Mouse (Mus musculus) heart, embryonic 10.5 days (tissue): Measurements from ENCODE around the gene Scarb1. TPM values are rescaled to one million over a fixed set of nuclear protein-coding genes. Genes with fewer than 3 reads are reported as not detected.

Experiments
- DNase-seq: peaks from one replicate; pipeline ENCODE4 v3.0.0-alpha.2; 2017; ENCODE audit warnings: low spot score
- H3K27ac ChIP-seq: fragments of 300-500 bp; sonication (generic); 2 replicates; pipeline ENCODE4 v1.5.1; 2016; ENCODE audit warnings: mild to moderate bottlenecking
- H3K27me3 ChIP-seq: fragments of 300-500 bp; sonication (generic); 2 replicates; pipeline ENCODE4 v1.6.1; 2016; ENCODE audit warnings: mild to moderate bottlenecking; ENCODE audit not compliant: poor library complexity, insufficient read depth, severe bottlenecking
- H3K36me3 ChIP-seq: fragments of 300-500 bp; sonication (generic); 2 replicates; pipeline ENCODE4 v1.6.1; 2016; ENCODE audit warnings: mild to moderate bottlenecking, moderate library complexity
- H3K4me1 ChIP-seq: fragments of 300-500 bp; sonication (generic); 2 replicates; pipeline ENCODE4 v1.6.1; 2016; ENCODE audit warnings: mild to moderate bottlenecking
- H3K4me3 ChIP-seq: fragments of 300-500 bp; sonication (generic); 2 replicates; pipeline ENCODE4 v1.5.1; 2016; ENCODE audit warnings: mild to moderate bottlenecking, moderate library complexity
- H3K9me3 ChIP-seq: fragments of 300-500 bp; sonication (generic); 2 replicates; pipeline ENCODE4 v1.6.1; 2016; ENCODE audit warnings: mild to moderate bottlenecking, moderate library complexity
- WGBS: fragments of 180-500 bp; shearing (Covaris S2); methylation state at CpG from one replicate; pipeline ENCODE4 v1.1.7; 2016; 5-methylcytosine and 5-hydroxymethylcytosine counted together
- polyA plus RNA-seq: library from polyadenylated mRNA; unstranded; fragments of >200 nt; fragmentation: Nextera tagmentation; extraction: Ambion mirVana; gene quantifications from 2 replicates; pipeline ENCODE4 v1.2.1, GENCODE M21; 2016

The Scarb1 gene
- polyA plus RNA-seq, 1 experiment from 2014 or later, result 73.1 TPM

DNA sequence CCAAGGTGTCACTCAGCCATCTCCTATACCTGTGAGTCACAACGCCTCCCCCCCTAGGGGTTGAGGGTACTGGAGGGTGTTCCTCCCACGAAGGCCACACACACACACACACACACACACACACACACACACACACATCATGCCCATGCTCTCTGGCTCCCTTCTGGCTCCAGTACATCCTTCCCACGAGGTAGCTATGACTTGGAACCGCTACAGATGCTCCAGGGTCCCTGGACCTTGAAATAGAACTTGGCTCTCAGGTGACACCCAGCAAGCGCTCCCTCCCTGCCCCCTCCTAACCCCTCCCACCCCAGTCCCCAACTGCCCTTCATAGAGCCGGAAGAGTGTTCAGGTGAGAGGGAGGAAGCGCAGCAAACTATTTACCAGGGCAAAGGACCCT, 14.8 kb upstream of the Scarb1 start:
- Histone ChIP-seq H3K4me1 (peaks cover 25% of the 10 kb centered on the region), H3K4me3 (no peak overlapping the region), H3K27me3 (no peaks in the 10 kb centered on the region), H3K27ac (0 out of 2 replicates have a peak overlapping the region, but pooled peaks have one; percentile 11), H3K36me3 (no peaks in the 10 kb centered on the region), H3K9me3 (peaks cover 5% of the 10 kb centered on the region; the same call in 1 of the 2 replicates)
- 29% methylated on average over 7 of the region's 7 CpGs for WGBS
- DNase-seq, result no peak

DNA sequence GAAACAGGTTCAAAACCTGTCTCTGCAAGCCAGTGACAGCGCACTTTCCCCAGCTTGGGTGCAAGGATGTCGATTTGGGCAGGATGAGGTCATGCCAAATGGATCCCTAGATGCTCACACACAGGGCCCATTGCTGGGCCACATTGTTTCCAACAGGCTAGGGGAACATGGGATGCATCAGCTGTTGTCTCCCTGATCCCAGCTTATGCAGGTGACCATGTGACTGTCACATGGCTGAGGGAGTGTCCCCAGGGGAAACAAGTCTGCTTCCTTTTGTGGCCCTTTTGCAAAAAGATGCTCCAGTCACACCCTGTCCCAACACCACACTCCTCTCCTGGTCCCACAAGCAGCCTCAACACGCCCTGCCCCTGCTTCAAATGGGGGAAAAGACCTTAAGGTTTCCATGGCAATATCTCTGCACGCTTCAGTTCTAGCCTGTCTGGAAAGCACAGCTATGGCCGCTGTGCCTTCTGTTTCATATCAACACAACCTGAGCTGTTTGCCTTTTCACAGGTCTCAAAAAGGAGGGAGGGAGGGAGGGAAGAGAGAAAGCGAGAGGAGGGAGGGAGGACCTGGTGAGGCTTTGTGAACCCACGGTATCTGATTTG, 14.1 kb upstream of the Scarb1 start:
- no peak for DNase-seq
- Histone ChIP-seq H3K4me1 (peaks cover 25% of the 10 kb centered on the region), H3K9me3 (peaks cover 5% of the 10 kb centered on the region; the same call in 1 of the 2 replicates), H3K27ac (0 out of 2 replicates have a peak overlapping the region, but pooled peaks have one; percentile 11), H3K27me3 (no peaks in the 10 kb centered on the region), H3K4me3 (no peak overlapping the region), H3K36me3 (no peaks in the 10 kb centered on the region)
- WGBS, result 52% methylated on average over 7 of the region's 7 CpGs

DNA sequence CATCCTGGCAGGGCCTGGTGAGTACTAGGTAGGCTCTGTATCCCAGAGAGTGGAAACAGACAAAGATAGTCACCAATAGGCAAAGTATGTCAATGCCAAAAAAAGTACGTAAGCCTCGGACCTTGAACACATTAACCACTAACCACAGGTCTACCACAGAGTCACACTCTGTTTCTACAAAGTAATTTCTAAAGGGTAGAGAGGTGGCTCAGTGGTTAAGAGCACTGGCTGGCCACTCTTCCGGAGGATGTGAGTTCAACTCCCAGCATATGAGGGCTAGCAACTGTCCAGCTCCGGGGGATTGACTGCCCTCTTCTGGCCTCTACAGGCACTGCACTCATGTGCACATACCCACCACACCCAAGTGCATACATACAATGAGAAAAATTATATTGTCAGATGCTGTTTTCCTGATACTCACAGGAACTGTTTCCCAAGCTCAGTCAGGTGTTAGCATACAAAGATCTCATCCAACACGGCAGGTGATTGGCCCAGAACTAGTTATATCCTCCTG, 11.9 kb upstream of the Scarb1 start:
- Histone ChIP-seq H3K9me3 (peaks cover 5% of the 10 kb centered on the region; the same call in 1 of the 2 replicates), H3K4me1 (peaks cover 22% of the 10 kb centered on the region), H3K27ac (no peak overlapping the region), H3K27me3 (no peaks in the 10 kb centered on the region), H3K4me3 (no peak overlapping the region), H3K36me3 (no peaks in the 10 kb centered on the region)
- 97% methylated on average over 5 of the region's 5 CpGs for WGBS
- no peak for DNase-seq

DNA sequence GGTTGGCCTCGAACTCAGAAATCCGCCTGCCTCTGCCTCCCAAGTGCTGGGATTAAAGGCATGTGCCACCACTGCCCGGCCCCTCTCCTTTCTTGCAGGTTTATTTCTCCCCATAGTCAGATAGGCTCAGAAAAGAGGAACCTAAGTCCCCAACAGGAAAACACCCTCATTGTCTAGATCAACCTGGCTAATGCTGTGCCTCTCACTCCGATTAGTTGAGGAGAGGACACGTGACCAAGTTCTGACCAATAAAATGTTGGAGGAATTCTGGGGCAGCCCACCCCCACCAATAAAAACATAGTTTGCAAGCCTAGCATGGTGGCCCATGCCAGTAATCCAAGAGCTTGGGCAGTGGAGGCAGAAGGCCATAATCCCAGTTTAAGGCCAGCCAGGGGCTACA, 11.0 kb upstream of the Scarb1 start:
- Histone ChIP-seq H3K9me3 (peaks cover 5% of the 10 kb centered on the region; the same call in 1 of the 2 replicates), H3K4me1 (peaks cover 21% of the 10 kb centered on the region)
- 90% methylated on average over 5 of the region's 5 CpGs for WGBS

DNA sequence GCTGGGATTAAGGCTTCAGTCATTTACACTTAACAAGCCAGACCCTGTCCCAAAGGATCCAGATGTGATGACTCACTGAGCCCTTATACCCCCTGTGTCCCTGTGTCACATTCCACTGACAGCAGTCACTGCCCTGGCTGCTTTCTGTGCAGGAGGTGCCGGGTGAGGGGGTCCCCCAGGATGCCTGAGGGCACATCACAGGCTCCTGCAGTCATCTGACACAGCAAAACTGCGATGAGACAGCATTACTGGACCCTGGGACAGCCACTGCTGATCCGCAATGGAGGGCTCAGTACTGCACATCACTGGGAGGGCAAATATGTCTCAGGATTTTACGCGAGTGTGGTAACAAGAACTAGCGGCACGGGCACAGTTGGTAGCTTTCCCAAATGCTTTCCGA, 10.2 kb upstream of the Scarb1 start:
- no peak overlapping the region for H3K27ac ChIP-seq
- H3K27me3 ChIP-seq, result no peaks in the 10 kb centered on the region
- DNase-seq, result no peak
- no peak overlapping the region for H3K4me3 ChIP-seq
- H3K9me3 ChIP-seq, result peaks cover 5% of the 10 kb centered on the region; the same call in 1 of the 2 replicates
- 70% methylated on average over 8 of the region's 8 CpGs for WGBS
- H3K4me1 ChIP-seq, result peaks cover 20% of the 10 kb centered on the region
- no peaks in the 10 kb centered on the region for H3K36me3 ChIP-seq

More for the DNA sequence above, 11.0 kb upstream of the Scarb1 start:
- Histone ChIP-seq H3K27me3 (no peaks in the 10 kb centered on the region), H3K36me3 (no peaks in the 10 kb centered on the region), H3K4me3 (no peak overlapping the region), H3K27ac (no peak overlapping the region)
- DNase-seq, result no peak

DNA sequence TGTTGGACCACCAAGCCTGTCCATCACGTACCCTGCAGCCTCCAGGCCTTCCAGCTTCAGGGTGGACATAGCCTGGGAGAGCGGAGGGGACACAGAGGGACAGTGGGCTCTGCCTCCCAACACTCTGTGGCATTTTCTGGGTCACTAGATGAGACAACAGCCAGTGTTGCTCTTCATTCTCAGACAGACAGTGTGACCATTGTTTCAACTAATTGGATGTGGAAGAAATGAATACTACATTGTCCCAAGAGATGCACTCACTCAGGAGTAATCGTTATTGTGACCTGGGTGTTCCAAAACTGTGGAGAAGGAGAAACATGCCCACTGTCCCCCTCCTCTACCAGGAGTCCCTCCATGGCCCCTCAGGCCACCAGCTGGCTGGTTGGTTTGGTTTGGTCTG, 8.5 kb upstream of the Scarb1 start:
- no peaks in the 10 kb centered on the region for H3K36me3 ChIP-seq
- WGBS, result 86% methylated on average over 3 of the region's 3 CpGs
- no peaks in the 10 kb centered on the region for H3K27me3 ChIP-seq
- H3K4me1 ChIP-seq, result peaks cover 8% of the 10 kb centered on the region
- H3K4me3 ChIP-seq, result no peak overlapping the region
- no peak for DNase-seq
- no peak overlapping the region for H3K27ac ChIP-seq
- H3K9me3 ChIP-seq, result peaks cover 5% of the 10 kb centered on the region; the same call in 1 of the 2 replicates

DNA sequence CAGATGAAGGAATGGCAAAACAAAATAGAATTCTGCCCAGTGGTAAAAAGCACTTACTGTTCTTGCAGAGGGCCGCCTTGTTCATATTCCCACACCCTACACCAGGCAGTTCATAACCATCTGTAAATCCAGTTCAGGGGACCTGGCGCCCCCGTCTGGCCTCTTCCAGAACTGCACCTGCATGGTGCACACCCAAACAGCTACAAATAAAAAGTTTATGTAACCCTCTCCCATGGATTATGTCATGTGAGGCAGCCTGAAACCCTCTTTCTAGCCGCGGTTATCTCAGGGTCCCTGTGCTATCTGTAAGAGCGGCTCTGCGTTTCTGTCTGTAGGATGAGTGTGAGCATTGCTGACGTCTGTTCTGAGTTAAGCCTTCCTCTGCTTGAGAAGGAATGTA, 7.6 kb upstream of the Scarb1 start:
- Histone ChIP-seq H3K27ac (no peak overlapping the region), H3K4me3 (no peak overlapping the region), H3K4me1 (peaks cover 8% of the 10 kb centered on the region), H3K9me3 (peaks cover 5% of the 10 kb centered on the region; the same call in 1 of the 2 replicates), H3K27me3 (no peaks in the 10 kb centered on the region), H3K36me3 (no peaks in the 10 kb centered on the region)
- 22% methylated on average over 8 of the region's 8 CpGs for WGBS
- DNase-seq, result peak; percentile 91

DNA sequence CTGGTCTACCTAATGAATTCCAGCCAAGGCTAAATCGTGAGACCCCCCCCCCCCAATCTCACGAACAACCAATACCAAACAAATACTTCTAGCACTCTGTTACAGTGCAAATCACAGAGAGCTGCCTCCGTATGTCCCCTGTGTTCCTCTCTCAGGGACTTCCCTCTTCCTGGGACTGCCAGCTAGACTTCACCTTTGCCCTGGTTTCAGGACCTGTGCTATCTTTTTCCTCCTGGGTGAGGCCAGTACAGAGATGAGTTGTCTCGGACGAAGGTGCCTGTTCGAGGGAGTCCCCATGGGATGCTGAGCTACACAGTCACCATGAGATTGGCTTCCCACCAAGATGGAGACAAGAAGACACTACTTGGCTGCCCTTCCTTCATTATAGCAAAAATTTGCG, 7.2 kb upstream of the Scarb1 start:
- Histone ChIP-seq H3K36me3 (no peaks in the 10 kb centered on the region), H3K4me3 (no peak overlapping the region), H3K27ac (no peak overlapping the region), H3K9me3 (peaks cover 3% of the 10 kb centered on the region; the same call in 1 of the 2 replicates), H3K27me3 (no peaks in the 10 kb centered on the region), H3K4me1 (peaks cover 8% of the 10 kb centered on the region)
- 69% methylated on average over 7 of the region's 7 CpGs for WGBS
- no peak for DNase-seq

DNA sequence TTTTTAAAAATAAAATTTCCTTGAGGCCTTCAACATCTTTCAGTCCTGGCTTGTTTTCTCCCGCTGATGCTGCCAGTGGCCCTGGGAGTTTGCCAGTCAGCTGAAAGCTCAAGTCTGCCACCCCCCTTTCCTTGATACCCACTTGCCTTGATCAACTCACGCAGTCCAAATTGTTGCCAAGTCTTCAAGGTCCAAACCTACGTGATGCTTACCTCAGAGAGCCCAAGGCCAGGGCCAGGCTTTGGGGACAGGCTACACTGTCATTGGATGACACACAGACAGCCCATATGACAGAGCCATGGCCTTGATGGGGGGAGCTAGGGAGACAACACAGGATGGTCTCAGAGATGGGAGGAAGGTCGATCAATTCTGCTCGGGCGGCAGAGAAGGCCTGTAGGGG, 3.4 kb upstream of the Scarb1 start:
- H3K9me3 ChIP-seq, result no peaks in the 10 kb centered on the region
- WGBS, result 87% methylated on average over 6 of the region's 6 CpGs
- no peak for DNase-seq
- H3K4me3 ChIP-seq, result no peak overlapping the region
- no peak overlapping the region for H3K27ac ChIP-seq
- no peaks in the 10 kb centered on the region for H3K36me3 ChIP-seq
- H3K27me3 ChIP-seq, result no peaks in the 10 kb centered on the region
- H3K4me1 ChIP-seq, result peaks cover 29% of the 10 kb centered on the region

DNA sequence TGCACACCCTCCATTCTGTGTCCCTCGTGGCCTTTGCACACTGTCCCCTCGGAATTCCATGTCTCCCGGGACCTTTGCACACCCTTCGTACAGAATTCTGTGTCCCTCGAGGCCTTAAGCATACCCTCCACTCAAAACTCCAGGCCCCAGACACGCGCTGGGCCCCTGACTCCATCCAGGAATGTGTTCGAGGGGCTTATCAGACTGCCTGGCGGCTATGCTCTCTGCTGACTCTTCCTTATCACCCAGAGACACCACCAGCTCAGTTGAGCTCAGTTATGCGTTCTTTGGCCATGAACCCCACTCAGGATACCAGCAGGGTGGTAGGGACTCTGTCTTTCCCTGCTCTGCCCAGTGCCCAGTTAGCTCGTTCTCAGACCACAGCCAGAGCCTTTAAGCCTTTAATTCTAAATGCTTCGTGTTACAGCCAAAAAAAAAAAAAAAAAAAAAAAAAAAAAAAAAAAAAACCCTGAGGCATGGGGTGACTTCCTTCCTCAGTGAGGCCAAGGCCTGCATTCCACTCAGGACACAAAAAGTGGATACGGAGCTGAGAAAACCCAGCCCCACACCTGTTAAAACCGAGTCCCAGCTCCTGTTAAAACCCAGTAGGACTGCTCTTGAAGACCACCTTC, 681 bp upstream of the Scarb1 start:
- DNase-seq, result peak; percentile 86
- Histone ChIP-seq H3K27ac (peak overlapping the region; percentile 94), H3K4me1 (peaks cover 48% of the 10 kb centered on the region), H3K27me3 (no peaks in the 10 kb centered on the region), H3K36me3 (no peaks in the 10 kb centered on the region), H3K9me3 (no peaks in the 10 kb centered on the region), H3K4me3 (peak overlapping the region; percentile 94)
- 19% methylated on average over 14 of the region's 14 CpGs for WGBS

DNA sequence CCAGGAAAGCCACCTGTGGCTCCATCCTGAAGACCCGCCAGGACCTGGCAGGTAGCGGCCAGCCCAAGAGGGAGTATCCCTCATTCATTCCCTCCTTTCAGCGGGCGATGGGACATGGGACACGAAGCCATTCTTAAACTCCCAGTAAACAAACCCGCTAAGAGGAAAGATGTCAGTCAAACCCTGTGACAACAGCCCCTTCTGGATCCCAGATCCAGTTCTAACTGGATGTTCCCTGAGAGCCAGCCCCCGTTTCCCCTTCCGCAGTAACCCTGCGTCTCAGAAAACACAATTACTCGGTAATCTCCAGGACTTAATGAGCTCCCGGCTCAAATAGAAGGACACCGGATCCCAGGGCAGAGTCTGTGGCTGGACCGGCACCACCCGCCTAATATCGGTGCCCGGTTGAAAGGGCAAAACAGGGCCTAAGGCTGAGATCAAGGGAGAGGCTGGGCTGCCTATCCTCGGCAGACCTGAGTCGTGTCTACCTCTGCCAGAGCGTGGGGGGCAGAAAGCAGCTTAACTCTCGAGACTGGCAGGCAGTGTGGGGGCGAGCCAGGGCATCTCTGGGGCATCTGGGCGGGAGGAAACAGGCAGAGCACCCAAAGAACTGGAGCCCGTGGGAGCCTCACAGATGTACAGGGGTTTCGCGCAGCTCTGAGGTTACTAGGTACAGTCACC, 903 bp downstream of the Scarb1 start:
- Histone ChIP-seq H3K9me3 (no peaks in the 10 kb centered on the region), H3K4me1 (peaks cover 49% of the 10 kb centered on the region), H3K4me3 (peak overlapping the region; percentile 94), H3K36me3 (no peaks in the 10 kb centered on the region; the same call in 1 of the 2 replicates), H3K27ac (peak overlapping the region; percentile 94), H3K27me3 (no peaks in the 10 kb centered on the region)
- WGBS, result 2% methylated on average over 25 of the region's 25 CpGs
- peak; percentile 82 for DNase-seq

DNA sequence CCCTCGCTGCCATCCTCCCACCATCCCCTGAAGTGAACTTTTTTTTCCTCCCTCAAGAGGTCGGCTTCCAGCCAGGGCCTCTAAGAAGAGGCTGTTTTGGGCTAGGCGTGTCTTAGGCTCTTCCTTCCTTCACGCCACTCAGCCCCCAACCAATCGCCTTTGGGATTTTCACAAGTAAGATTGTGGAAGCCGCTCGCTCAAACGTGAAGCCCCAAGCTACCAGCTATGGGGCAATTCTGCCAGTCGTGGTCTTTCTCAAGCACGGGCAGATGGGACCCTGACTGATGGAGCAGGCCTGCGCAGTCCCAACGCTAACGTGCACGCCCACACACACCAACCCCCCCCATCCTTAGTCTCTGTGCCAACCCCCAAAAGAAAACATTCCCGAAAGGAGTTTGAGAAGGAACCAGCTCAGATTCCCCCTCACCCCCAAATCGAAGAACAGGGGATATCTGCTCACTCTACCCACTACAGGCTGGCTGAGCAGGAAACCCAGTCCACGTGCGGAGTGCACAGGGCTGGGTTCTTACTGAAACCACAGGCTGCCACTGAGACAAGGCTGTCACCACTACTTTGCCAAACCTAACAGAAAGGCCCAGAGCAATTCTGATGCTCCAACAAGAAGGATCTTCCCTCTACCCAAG, 1.7 kb downstream of the Scarb1 start:
- H3K27ac ChIP-seq, result peak overlapping the region; percentile 94
- DNase-seq, result peak; percentile 88
- H3K4me1 ChIP-seq, result peaks cover 56% of the 10 kb centered on the region
- no peaks in the 10 kb centered on the region for H3K27me3 ChIP-seq
- no peaks in the 10 kb centered on the region; the same call in 1 of the 2 replicates for H3K36me3 ChIP-seq
- WGBS, result 6% methylated on average over 18 of the region's 18 CpGs
- H3K4me3 ChIP-seq, result peak overlapping the region; percentile 94
- no peaks in the 10 kb centered on the region for H3K9me3 ChIP-seq
